Mouse (Mus musculus) stomach, postnatal 0 days (tissue): ENCODE data around the gene Gpank1.
"Not testable (repeated sequence)": the region's sequence is repeated elsewhere in the genome, so short reads cannot be mapped to it uniquely, and the experiment has no call there.

Experiments used
- CTCF ChIP-seq: IDR thresholded peaks from 2 replicates; pipeline ENCODE4 v1.5.1; 2016; ENCODE audit warnings: antibody characterized with exemption, low read depth, mild to moderate bottlenecking, moderate library complexity
- EP300 ChIP-seq: optimal IDR thresholded peaks from 2 replicates; pipeline ENCODE3; 2016; ENCODE audit warnings: antibody characterized with exemption

DNA sequence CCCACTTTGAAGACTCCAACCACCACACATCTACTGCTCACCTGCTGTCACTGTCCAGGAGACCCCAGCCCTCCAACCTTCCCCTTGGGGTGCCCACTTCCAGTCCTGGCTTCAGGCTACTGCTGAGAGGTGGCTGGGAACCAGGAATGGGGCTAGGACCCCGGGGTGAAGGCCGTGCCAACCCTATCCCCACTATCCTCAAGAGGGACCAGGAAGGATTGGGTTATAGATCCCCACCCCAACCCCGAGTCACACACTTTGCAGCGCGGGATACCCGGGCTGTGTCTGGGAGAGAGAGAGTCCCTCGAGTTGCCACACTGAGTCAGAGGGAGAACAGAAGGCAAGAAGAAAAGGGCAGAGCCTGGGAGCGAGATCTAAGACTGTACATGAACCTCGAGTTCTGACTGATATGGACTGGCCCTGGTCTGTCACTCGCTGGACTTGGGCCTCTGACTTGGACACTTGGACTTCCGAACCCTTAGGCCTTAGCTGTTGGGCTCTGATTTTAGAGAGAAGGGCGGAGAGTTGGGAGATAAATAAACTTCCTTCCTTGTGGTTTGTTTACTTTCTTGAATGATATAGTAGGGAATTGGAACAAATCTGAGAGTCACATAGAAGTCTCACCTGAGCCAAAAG is 3.1 kb downstream of the Gpank1 start:
- not testable (repeated sequence) for TF ChIP-seq EP300, CTCF
